Mouse (Mus musculus) adrenal gland (tissue): ENCODE measurements at regions not wholly inside any gene's neighbourhood (a gene's known extent, or its start where the extent isn't known, plus 50 kb on each side); places are given as distances from the start of the nearest gene placed in this dataset.
"Not testable (repeated sequence)": the region's sequence is repeated elsewhere in the genome, so short reads cannot be mapped to it uniquely, and the experiment has no call there.

Experiments used
- intact Hi-C: fragments of 180-260 bp; cut with DNase I; formaldehyde crosslinking; loops from one replicate; pipeline ENCODE4 v1.15.1; 2025

DNA sequence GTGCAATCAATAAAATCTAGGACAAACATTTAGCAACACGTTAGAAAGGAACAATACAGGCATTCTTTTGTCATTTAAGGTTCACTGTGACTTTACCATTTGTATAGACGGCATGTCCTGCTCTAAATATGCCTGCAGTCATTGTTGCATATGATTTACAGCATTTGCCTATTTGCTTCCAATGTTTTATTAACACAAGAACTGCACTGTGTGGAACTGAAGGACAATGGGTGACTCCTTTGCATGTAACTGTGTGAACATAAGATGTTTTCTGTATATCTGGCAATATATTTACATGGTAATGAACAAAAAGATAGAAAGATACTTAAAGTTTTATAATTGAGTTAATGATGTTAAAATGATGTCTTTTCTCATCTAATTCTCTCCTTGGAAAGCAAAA, 57.1 kb downstream of the Pou4f1 start:
- intact Hi-C loops = no loop called here

- intact Hi-C loops = no loop called here
Measured at GRCm38 (mm10) chr14:104410292-104410691, 57.5 kb downstream of the Pou4f1 start.

- intact Hi-C loops = no loop called here
Measured at GRCm38 (mm10) chr14:104406062-104406461, 61.7 kb downstream of the Pou4f1 start.

GRCm38 (mm10) chr14:104389297-104390071, 78.3 kb downstream of the Pou4f1 start:
- intact Hi-C loops = no loop called here

- intact Hi-C loops = no loop called here
Measured at GRCm38 (mm10) chr14:104388879-104389278, 78.9 kb downstream of the Pou4f1 start.

DNA sequence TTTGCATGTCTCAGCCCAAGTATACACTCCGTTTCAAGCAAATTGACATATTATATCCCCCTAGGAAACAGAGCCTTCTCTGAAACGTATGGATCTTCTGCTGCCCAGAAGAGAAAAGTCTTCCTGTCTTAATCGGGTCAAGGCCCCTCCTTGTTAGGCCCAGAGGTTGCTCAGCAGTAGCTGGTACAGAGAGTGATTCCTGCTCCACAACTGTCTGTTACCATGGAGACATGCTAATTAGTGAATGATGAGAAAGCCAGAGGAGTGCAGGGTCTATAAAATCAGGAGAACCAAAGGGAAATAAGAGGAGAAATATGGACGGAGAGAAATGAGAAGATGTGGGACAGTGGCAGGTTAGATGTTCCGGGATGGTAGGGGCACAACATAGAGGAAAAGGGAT, 86.8 kb downstream of the Pou4f1 start:
- intact Hi-C loops = no loop called here

- intact Hi-C loops = no loop called here
Measured at GRCm38 (mm10) chr14:104372776-104373175, 95.0 kb downstream of the Pou4f1 start.

- intact Hi-C loops = no loop called here
Measured at GRCm38 (mm10) chr14:104356636-104357035, 111.2 kb downstream of the Pou4f1 start.

GRCm38 (mm10) chr14:104336783-104337182, 131.0 kb downstream of the Pou4f1 start:
- intact Hi-C loops = not testable (repeated sequence)

DNA sequence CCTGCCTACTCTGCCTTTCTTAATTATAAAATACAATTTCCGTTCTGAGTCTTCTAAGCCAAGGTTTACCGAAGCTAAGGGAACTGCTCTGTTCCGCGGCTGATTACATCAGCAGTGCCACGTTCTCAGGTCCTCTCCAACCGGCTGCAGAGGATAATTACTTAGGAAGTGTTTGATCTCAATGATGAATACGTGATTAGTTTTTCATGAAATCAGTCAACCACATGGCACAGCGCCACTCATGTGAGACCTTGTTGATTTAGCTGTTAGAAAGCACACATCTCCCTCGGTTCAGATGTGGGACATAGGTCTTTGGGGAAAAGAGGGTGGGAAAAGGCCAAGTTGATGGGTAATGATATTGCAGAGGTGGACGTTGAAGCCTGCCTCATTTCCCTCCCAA, 141.7 kb downstream of the Pou4f1 start:
- intact Hi-C loops = no loop called here

DNA sequence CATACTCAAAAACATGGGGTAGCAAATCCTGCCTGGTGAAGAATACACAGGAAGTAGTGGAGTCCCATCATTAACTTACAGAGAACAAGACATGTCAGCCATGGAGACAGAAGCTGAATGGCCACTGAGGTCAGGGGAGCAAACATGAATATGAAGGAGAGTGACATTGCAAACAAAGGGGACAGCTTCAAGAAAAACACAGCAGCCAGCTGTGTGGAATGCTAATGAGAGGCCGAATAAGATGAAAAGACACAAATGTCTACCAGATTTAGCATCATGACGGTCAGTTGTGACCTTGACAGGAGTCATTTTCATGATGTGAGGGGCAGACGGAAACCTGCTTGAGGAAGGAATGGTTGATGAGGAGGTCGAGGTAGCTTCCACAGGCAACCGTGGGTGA, 167.7 kb downstream of the Pou4f1 start:
- intact Hi-C loops = no loop called here

DNA sequence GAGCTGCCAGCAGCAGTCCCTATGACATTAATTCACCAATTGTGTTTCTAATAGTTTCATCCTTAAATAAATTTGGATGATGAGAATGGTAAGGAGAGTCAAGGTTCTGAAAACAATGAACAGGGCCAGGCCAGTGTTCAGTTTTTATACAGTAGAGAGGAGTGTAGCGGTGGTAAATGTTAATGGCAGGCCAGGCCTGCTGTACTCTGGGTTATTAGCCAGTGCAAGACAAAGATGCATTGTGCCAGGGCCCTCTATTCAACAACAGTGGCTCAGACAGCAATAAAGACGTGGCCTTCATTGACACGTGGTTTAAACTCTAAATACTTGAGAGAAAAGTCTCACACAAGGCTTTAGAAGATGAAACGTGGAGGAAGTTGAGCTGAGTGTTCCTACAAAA, 169.5 kb downstream of the Pou4f1 start:
- intact Hi-C loops = no loop called here

- intact Hi-C loops = no loop called here
Measured at GRCm38 (mm10) chr14:104297316-104298311, 170.2 kb downstream of the Pou4f1 start.

DNA sequence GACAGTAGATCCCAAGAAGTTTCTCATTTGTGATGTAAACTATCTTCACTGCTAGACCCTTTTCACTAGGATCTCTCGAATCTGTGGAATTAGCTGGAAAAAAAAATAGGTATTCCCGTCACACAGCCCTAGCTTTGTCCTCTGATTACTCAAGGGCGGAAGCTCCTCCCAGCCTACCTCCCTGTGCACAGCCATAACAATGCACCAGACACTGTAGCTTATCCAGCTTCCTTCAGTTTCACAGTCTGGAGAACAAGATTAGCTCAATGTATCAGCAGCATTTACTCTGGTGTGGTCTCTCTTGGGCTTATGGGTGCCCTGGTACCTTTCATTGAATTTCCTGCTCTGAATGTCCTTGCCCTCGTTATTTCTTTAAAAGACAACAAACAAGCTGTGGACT, 174.0 kb downstream of the Pou4f1 start:
- intact Hi-C loops = no loop called here

- intact Hi-C loops = no loop called here
Measured at GRCm38 (mm10) chr14:104293147-104293546, 174.7 kb downstream of the Pou4f1 start.

GRCm38 (mm10) chr14:104280353-104280752, 187.4 kb downstream of the Pou4f1 start:
- intact Hi-C loops = no loop called here

- intact Hi-C loops = no loop called here
Measured at GRCm38 (mm10) chr14:104279890-104280289, 187.9 kb downstream of the Pou4f1 start.

GRCm38 (mm10) chr14:104274752-104275151, 193.0 kb downstream of the Pou4f1 start:
- intact Hi-C loops = no loop called here

GRCm38 (mm10) chr14:104264919-104265764, 202.7 kb downstream of the Pou4f1 start:
- intact Hi-C loops = no loop called here

DNA sequence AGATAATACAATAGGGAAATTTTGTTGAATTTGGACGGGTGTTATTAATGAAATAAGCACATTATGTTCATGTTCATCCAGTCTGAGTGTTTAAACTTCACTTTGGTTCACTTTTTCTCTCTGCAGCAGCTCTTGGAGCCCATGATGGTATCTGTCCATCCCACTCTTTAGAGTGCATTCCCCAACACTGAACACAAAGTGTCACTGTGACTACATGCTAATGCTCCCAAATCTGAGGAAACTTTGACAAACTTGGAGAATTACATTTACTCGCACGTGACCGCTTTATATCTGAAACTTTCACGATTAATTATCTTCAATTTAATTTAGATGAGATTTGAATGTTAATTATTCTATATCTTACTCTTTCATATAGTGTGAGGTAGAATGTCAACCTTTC, 250.8 kb downstream of the Pou4f1 start:
- intact Hi-C loops = no loop called here

GRCm38 (mm10) chr14:104210719-104211118, 257.1 kb downstream of the Pou4f1 start:
- intact Hi-C loops = no loop called here
